Mouse (Mus musculus) neutrophil, adult 83 days (primary cell): ENCODE measurements around the gene Atp13a5. TPM values are rescaled to one million over a fixed set of nuclear protein-coding genes. Genes with fewer than 3 reads are reported as not detected.

ENCODE experiments used
- total RNA-seq, 2 experiments: library from RNA; stranded (reverse); gene quantifications; one replicate each; pipeline ENCODE4 v1.2.4; 2023

Atp13a5 gene
- total RNA-seq: not detected

GRCm38 (mm10) chr16:29378458-29378857 lies at the start of gene Atp13a5:
TSS of gene Atp13a5 (minus strand) at chr16:29378732.

GRCm38 (mm10) chr16:29209605-29210411 lies 168.7 kb downstream of the Atp13a5 start, which contains the start of gene Hrasls:
TSS of gene Hrasls (plus strand) at chr16:29209695.

Other genes starting within 250 kb of the Atp13a5 start
- gene Hrasls, start 169.0 kb downstream of the Atp13a5 start, total RNA-seq: not detected
- under 1 TPM in 1 of 2 experiments, not detected in 1; 0.11 TPM for gene Atp13a4, start 166.1 kb upstream of the Atp13a5 start, total RNA-seq
- 10 to 100 TPM; 28.1 to 28.9 TPM for gene Opa1, start 200.6 kb upstream of the Atp13a5 start, total RNA-seq